Mouse (Mus musculus) kidney, embryonic 14.5 days (tissue): ENCODE measurements around the gene Rps11. TPM values are rescaled to one million over a fixed set of nuclear protein-coding genes. Genes with fewer than 3 reads are reported as not detected.
"Not testable (repeated sequence)": the region's sequence is repeated elsewhere in the genome, so short reads cannot be mapped to it uniquely, and the experiment has no call there.

Experiments
- ATAC-seq: fragments of 200-750 bp; cut with Nextera tagmentation; 2 replicates; pipeline ENCODE4 v1.8.0; 2017; ENCODE audit warnings: moderate number of reproducible peaks, mild to moderate bottlenecking, moderate TSS enrichment, moderate library complexity; ENCODE audit not compliant: low FRiP score, low TSS enrichment
- H3K27ac ChIP-seq: fragments of 300-500 bp; sonication (generic); 2 replicates; pipeline ENCODE4 v1.5.1; 2014; ENCODE audit warnings: low read depth, mild to moderate bottlenecking, low read length, moderate library complexity, mixed read lengths
- H3K27me3 ChIP-seq: fragments of 300-500 bp; sonication (generic); 2 replicates; pipeline ENCODE4 v1.6.1; 2014; ENCODE audit warnings: mild to moderate bottlenecking, low read length; ENCODE audit not compliant: control insufficient read depth, insufficient read depth
- H3K36me3 ChIP-seq: fragments of 300-500 bp; sonication (generic); 2 replicates; pipeline ENCODE4 v1.6.1; 2014; ENCODE audit warnings: low read length, mixed read lengths; ENCODE audit not compliant: control insufficient read depth, insufficient read depth
- H3K4me1 ChIP-seq: fragments of 300-500 bp; sonication (generic); 2 replicates; pipeline ENCODE4 v1.6.1; 2014; ENCODE audit warnings: low read length, mixed read lengths; ENCODE audit not compliant: control insufficient read depth, insufficient read depth
- H3K4me2 ChIP-seq: fragments of 300-500 bp; sonication (generic); replicated peaks from 2 replicates; pipeline ENCODE4 v1.6.1; 2014; ENCODE audit warnings: low read depth, mild to moderate bottlenecking, low read length
- H3K4me3 ChIP-seq: fragments of 300-500 bp; sonication (generic); 2 replicates; pipeline ENCODE4 v1.5.1; 2014; ENCODE audit warnings: mild to moderate bottlenecking, low read length
- H3K9ac ChIP-seq: fragments of 300-500 bp; sonication (generic); 2 replicates; pipeline ENCODE4 v1.6.1; 2014; ENCODE audit warnings: low read depth, mild to moderate bottlenecking, low read length, moderate library complexity
- H3K9me3 ChIP-seq: fragments of 300-500 bp; sonication (generic); 2 replicates; pipeline ENCODE4 v1.6.1; 2016; ENCODE audit warnings: low read length; ENCODE audit not compliant: control insufficient read depth
- WGBS: fragments of 180-500 bp; shearing (Covaris S2); extraction: QIAGEN DNeasy Blood & Tissue Kit; methylation state at CpG from one replicate; pipeline ENCODE4 v1.1.7; 2014; 5-methylcytosine and 5-hydroxymethylcytosine counted together
- polyA plus RNA-seq: library from polyadenylated mRNA; unstranded; fragments of >200 nt; fragmentation: Nextera tagmentation; extraction: Ambion mirVana; gene quantifications from 2 replicates; pipeline ENCODE4 v1.2.1, GENCODE M21; 2014

Gene Rps11
- polyA plus RNA-seq, 1 experiment from 2014 or later, result 1,882 TPM

DNA sequence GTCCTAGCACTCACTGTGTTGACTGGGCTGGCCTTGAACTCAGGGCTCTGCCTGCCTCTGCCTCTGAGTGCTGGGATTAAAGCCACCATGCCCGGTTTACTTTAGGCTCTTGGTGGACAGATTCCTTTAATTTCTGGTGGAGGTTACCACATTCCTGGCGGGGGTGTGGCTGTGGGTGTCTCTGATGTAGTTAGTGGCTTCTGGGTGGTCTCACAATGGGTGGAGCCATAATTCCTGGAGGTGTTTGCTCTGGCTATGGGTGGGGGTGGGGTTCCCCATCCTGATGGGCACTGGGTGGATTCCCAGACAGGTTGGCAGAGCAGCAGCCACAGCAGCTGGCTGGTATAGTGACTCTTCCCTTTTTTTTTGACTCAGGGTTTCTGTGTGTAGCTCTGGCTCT, 12.3 kb downstream of the Rps11 start:
- Histone ChIP-seq H3K4me3 (no peak overlapping the region), H3K36me3 (no peaks in the 10 kb centered on the region), H3K27ac (no peak overlapping the region), H3K27me3 (no peaks in the 10 kb centered on the region), H3K4me1 (no peaks in the 10 kb centered on the region), H3K9me3 (no peaks in the 10 kb centered on the region), H3K4me2 (no peak overlapping the region), H3K9ac (no peak overlapping the region)
- ATAC-seq, result no peak
- 57% methylated on average over 2 of the region's 2 CpGs for WGBS

DNA sequence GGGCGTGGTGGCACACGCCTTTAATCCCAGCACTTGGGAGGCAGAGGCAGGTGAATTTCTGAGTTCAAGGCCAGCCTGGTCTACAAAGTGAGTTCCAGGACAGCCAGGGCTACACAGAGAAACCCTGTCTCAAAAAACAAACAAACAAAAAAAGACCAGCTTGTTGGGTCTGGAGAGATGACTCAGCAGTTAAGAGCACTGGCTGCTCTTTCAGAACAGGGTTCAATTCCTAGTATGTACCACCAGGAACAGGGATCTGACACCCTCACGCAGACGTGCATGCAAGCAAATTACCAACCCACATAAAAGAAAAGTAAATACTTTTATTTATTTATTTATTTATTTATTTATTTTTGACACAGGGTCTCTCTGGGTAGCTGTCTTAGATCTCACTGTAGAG, 14.2 kb downstream of the Rps11 start:
- 86% methylated on average over 4 of the region's 4 CpGs for WGBS

DNA sequence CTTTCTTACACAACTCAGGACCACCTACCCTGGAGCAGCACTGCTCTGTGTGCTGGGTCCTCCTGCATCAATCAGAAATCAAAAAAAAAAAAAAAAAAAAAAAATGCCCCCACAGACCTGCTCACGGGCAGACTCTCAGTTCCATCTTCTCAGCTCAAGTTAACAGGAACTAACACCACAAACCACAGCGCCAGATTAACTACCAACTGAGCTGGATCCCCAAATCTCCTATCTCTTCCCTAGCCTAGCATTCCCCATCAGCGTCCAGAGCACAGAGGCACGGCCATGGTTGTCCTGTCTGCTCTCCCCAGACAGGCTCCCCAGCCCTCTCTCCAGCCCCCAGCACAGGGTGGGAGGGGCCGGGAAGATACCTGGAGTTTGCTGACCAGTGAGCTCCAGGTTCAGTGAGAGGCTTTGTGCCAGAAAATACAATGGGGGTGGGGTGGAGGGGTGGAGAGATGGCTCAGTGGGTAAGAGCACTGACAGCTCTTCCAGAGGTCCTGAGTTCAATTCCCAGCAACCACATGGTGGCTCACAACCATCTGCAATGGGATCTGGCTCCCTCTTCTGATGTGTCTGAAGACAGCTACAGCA, 17.1 kb downstream of the Rps11 start:
- no peak overlapping the region for H3K27ac ChIP-seq
- H3K9ac ChIP-seq, result no peak overlapping the region
- H3K27me3 ChIP-seq, result no peaks in the 10 kb centered on the region
- H3K4me3 ChIP-seq, result no peak overlapping the region
- H3K4me2 ChIP-seq, result no peak overlapping the region
- ATAC-seq, result no peak
- H3K36me3 ChIP-seq, result no peaks in the 10 kb centered on the region
- 62% methylated on average over 5 of the region's 5 CpGs for WGBS
- no peaks in the 10 kb centered on the region for H3K9me3 ChIP-seq
- peaks cover 15% of the 10 kb centered on the region for H3K4me1 ChIP-seq

More for the DNA sequence above, 14.2 kb downstream of the Rps11 start:
- not testable (repeated sequence) for H3K27ac ChIP-seq, H3K4me3 ChIP-seq, ATAC-seq, H3K9me3 ChIP-seq, H3K9ac ChIP-seq, H3K4me1 ChIP-seq, H3K36me3 ChIP-seq, H3K4me2 ChIP-seq, H3K27me3 ChIP-seq

DNA sequence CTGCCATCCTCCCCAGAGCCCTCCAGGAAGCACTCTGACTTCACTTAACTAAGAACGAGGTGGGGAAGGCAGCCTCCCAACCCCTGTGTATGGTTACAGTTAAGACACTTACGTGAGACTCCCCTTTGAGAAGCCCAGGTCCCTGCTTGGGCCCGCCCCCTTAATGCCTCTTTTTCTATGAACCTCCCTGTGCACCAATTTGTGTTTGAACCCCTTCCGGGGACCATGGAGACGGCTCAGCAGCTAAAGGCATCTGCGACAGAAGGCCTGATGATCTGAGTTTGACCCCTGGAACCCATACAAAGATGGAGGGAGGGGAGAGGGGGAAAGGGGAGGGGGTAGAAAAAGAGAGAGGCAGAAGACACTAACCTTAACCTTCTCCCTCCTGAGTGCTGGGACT, 17.8 kb downstream of the Rps11 start:
- no peak overlapping the region for H3K4me3 ChIP-seq
- H3K4me2 ChIP-seq, result no peak overlapping the region
- ATAC-seq, result no peak
- no peaks in the 10 kb centered on the region for H3K27me3 ChIP-seq
- H3K9ac ChIP-seq, result no peak overlapping the region
- H3K4me1 ChIP-seq, result peaks cover 17% of the 10 kb centered on the region
- WGBS, result 70% methylated on average over 6 of the region's 6 CpGs
- no peaks in the 10 kb centered on the region for H3K9me3 ChIP-seq
- no peak overlapping the region for H3K27ac ChIP-seq
- no peaks in the 10 kb centered on the region for H3K36me3 ChIP-seq

DNA sequence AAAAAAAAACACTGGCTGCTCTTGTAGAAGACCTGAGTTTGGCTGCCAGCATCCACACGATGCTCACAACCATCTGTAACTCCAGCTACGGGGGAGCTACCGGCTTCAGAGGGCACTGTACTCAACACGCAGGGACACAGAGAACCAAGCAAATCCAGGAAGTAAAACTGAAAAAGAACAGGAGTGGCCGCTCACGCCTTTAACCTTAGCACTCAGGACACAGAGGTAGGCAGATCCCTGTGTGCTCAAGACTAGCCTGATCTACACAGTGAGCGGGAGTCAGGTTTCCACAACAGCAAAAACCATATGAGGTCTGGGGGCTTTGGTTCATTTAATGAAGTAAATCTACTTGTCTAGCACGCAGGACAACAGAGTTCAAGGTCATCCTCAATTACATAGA, 18.7 kb downstream of the Rps11 start:
- no peak for ATAC-seq
- Histone ChIP-seq H3K4me2 (no peak overlapping the region), H3K27ac (no peak overlapping the region), H3K9me3 (no peaks in the 10 kb centered on the region), H3K4me1 (peaks cover 17% of the 10 kb centered on the region), H3K9ac (no peak overlapping the region), H3K4me3 (no peak overlapping the region), H3K27me3 (no peaks in the 10 kb centered on the region), H3K36me3 (no peaks in the 10 kb centered on the region)
- WGBS, result 69% methylated on average over 8 of the region's 8 CpGs

DNA sequence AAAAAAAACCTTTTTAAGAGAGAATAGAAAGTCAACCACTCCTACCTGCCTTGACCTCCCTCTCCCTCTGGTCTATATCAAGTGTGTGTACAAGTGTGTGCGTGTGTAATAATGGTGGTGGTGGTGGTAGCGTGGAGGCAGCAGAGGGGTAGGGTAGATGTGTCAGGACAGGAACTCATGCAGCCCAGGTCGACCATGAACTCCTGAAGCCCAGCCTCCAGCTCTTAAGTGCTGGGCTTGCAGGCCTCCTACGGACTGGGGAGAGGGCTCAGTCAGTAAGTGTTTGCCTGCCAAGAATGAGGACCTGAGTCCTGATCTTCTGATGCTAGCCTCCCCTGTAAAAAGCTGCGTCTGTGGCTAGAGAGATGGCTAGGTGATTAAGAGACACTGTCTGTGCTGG, 19.3 kb downstream of the Rps11 start:
- Histone ChIP-seq H3K4me1 (peaks cover 17% of the 10 kb centered on the region), H3K4me3 (no peak overlapping the region), H3K27me3 (no peaks in the 10 kb centered on the region), H3K36me3 (no peaks in the 10 kb centered on the region), H3K27ac (no peak overlapping the region), H3K9me3 (no peaks in the 10 kb centered on the region), H3K9ac (no peak overlapping the region), H3K4me2 (no peak overlapping the region)
- WGBS, result 76% methylated on average over 5 of the region's 5 CpGs
- no peak for ATAC-seq

DNA sequence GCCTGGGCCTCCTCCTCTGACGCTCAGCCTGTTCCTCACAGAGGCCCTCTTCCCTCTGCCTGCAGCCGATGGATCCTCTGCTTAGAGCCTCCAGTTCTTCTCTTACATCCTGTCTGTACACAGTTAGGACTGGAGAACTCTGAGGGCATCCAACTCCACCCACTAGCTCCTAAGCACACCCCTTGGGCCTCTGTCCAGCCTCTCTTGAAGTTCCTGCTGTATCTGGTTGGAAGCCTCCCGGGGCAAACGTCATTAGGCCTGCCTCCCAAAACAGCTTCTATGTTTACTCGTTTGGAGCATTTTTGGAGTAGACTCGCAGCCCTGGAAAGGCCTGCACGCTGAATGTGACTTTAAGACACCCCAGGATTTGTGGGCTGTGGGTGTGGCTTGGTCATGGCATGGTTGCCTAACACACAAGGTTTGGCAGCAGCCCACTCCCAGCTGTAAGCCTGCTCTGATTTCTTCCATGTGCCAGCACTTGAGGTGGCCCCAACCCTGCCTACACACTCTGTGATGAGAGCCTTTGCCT, 20.5 kb downstream of the Rps11 start, which contains the start of gene Fcgrt:
Gene Fcgrt (minus strand): TSS at position 200 of the 529 bp plus-strand sequence.
- H3K9me3 ChIP-seq, result no peaks in the 10 kb centered on the region
- no peaks in the 10 kb centered on the region for H3K36me3 ChIP-seq
- no peaks in the 10 kb centered on the region for H3K27me3 ChIP-seq
- H3K4me1 ChIP-seq, result peaks cover 17% of the 10 kb centered on the region
- H3K4me2 ChIP-seq, result peak within 1 kb of the TSS; percentile 44
- peak within 1 kb of the TSS; percentile 37 for H3K9ac ChIP-seq
- H3K27ac ChIP-seq, result peak within 1 kb of the TSS; percentile 93
- peak within 1 kb of the TSS; percentile 36 for H3K4me3 ChIP-seq
- ATAC-seq, result peak; percentile 94
- 14% methylated on average over 7 of the region's 7 CpGs for WGBS

DNA sequence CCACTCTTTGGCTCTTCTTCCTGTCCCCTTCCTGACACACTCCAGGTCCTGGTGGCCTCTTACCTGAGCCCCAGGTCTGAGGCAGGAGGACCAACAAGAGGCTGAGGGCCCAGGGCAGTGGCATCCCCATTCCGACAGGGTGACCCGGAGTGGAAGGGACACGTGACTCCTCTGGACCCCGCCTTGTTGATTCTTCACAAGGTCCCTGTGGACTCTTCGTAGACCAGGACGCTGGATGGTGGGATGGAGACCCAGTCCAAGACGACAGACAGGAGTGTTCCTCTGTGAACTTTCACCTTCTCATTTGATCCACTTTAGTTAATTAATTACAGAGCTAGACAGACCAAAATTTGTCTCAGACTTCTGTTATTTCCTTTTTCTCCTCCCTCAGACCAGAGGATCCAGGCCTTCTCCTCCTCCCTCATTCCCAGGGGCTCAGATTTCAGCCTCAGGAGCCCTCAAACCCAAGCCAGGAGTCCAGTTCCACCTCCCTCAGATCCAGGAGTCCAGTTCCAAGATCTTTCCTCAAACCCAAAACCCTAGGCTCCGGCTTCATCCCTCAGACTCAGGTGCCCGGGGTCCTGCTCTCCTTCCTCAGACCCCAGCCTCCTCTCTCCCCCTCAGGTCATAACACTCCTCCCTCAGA, 21.2 kb downstream of the Rps11 start:
- ATAC-seq, result peak; percentile 37; the same call in 1 of the 2 replicates
- 26% methylated on average over 9 of the region's 9 CpGs for WGBS
- H3K4me2 ChIP-seq, result peak overlapping the region; percentile 44
- H3K27me3 ChIP-seq, result no peaks in the 10 kb centered on the region
- H3K4me3 ChIP-seq, result peak overlapping the region; percentile 36
- H3K36me3 ChIP-seq, result no peaks in the 10 kb centered on the region
- peak overlapping the region; percentile 37 for H3K9ac ChIP-seq
- H3K4me1 ChIP-seq, result peaks cover 17% of the 10 kb centered on the region
- H3K9me3 ChIP-seq, result no peaks in the 10 kb centered on the region
- peak overlapping the region; percentile 93 for H3K27ac ChIP-seq

DNA sequence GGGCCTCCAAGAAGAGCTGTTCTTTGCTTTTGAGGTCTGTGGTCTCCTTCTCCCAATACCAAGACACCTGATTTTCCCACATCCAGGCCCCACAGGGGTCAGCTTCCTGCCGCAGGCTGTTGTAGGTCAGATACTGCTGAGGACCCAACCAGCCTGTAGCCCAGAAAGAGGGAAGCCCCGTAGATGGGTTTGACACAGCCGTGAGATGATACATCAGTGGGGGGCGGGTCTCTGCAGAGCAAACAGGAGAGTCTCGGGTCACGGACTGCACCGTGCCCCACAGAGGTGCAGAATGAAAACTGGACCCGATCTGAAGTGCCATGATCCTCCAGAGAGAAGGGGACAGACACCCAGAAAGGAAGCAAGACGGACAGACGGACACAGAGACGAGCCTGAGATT, 21.8 kb downstream of the Rps11 start:
- Histone ChIP-seq H3K27me3 (no peaks in the 10 kb centered on the region), H3K4me1 (peaks cover 17% of the 10 kb centered on the region), H3K4me3 (peak overlapping the region; percentile 36; the same call in 1 of the 2 replicates), H3K36me3 (no peaks in the 10 kb centered on the region; the same call in 1 of the 2 replicates), H3K9ac (peak overlapping the region; percentile 42; the same call in 1 of the 2 replicates), H3K9me3 (no peaks in the 10 kb centered on the region), H3K4me2 (peak overlapping the region; percentile 44), H3K27ac (peak overlapping the region; percentile 93; the same call in 1 of the 2 replicates)
- WGBS, result 70% methylated on average over 11 of the region's 11 CpGs
- ATAC-seq, result no peak
